Mouse (Mus musculus): Measurements from ENCODE around the gene Slc7a8. TPM values are rescaled to one million over a fixed set of nuclear protein-coding genes. Genes with fewer than 3 reads are reported as not detected.
A peak's percentile ranks its signal among the peaks of the same experiment; 100 is the strongest.
"Not testable (repeated sequence)": the region's sequence is repeated elsewhere in the genome, so short reads cannot be mapped to it uniquely, and the experiment has no call there.

The Slc7a8 gene
- polyA plus RNA-seq, 1 experiment from 2014 or later = 12.1 TPM

DNA sequence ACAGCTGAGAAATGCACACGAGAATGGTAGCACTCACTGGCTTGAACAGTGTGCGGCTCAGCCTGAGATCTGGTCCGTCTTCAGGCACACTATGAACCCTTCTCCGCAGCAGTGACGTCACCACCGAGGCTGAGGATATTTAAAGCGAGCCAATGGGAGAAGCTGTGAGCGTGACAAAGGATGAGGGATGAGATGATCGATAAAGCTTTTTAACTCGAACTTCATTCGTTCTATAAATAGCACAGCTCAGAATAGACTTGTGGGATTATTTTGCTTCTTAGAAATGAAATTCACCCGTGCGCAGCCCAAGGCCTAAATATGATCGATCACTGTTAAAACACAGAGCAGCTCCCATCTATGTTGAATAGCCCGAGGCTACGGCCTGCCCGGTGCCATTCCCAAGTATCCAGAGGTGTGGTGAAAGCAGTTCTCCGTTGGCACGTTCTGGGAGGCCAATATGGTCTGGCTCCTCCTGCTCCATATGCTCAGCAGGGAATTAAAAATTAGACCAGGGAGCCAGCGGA lies 9.4 kb downstream of the Slc7a8 start:
- Histone ChIP-seq H3K4me3 (ENCODE audit: low read length) (no peak overlapping the region), H3K9me3 (ENCODE audit: control insufficient read depth, low read length) (no peaks in the 10 kb centered on the region), H3K4me1 (ENCODE audit: control insufficient read depth, insufficient read depth, low read length) (no peaks in the 10 kb centered on the region), H3K27me3 (ENCODE audit: control insufficient read depth, insufficient read depth, low read length) (no peaks in the 10 kb centered on the region), H3K4me2 (replicated peaks; ENCODE audit: low read depth, low read length) (no peak overlapping the region), H3K36me3 (ENCODE audit: control insufficient read depth, insufficient read depth, low read length) (no peaks in the 10 kb centered on the region), H3K9ac (ENCODE audit: low read depth, low read length) (no peak overlapping the region), H3K27ac (ENCODE audit: low read depth, low read length) (no peak overlapping the region)
- ATAC-seq (ENCODE audit: low FRiP score, low TSS enrichment) = no peak
- 76% methylated on average over 20 of the region's 20 CpGs for WGBS

DNA sequence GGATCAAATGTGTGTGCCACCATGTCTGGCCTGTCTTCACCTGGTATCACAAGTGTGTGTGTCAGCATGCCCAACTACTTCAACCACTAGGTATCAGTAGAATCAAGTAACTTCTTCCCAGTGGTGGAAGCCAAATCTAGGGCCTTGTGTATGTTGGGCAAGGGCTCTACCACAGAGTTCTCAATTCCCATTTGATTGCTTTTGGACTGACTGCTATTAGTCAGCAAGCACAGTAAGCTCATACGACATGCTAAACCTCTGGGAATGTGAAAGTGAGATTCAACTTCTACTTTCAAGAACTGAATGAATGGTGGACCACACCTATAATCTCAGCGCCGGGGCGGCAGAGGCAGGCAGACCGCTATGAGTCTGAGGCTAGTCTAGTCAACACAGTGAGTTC lies 11.4 kb downstream of the Slc7a8 start:
- H3K4me2 ChIP-seq (replicated peaks; ENCODE audit: low read depth, low read length) = no peak overlapping the region
- no peaks in the 10 kb centered on the region for H3K27me3 ChIP-seq (ENCODE audit: control insufficient read depth, insufficient read depth, low read length)
- no peak overlapping the region for H3K4me3 ChIP-seq (ENCODE audit: low read length)
- H3K27ac ChIP-seq (ENCODE audit: low read depth, low read length) = no peak overlapping the region
- H3K36me3 ChIP-seq (ENCODE audit: control insufficient read depth, insufficient read depth, low read length) = no peaks in the 10 kb centered on the region
- H3K9ac ChIP-seq (ENCODE audit: low read depth, low read length) = no peak overlapping the region
- H3K9me3 ChIP-seq (ENCODE audit: control insufficient read depth, low read length) = no peaks in the 10 kb centered on the region
- ATAC-seq (ENCODE audit: low FRiP score, low TSS enrichment) = no peak
- H3K4me1 ChIP-seq (ENCODE audit: control insufficient read depth, insufficient read depth, low read length) = no peaks in the 10 kb centered on the region
- 94% methylated on average over 5 of the region's 5 CpGs for WGBS

DNA sequence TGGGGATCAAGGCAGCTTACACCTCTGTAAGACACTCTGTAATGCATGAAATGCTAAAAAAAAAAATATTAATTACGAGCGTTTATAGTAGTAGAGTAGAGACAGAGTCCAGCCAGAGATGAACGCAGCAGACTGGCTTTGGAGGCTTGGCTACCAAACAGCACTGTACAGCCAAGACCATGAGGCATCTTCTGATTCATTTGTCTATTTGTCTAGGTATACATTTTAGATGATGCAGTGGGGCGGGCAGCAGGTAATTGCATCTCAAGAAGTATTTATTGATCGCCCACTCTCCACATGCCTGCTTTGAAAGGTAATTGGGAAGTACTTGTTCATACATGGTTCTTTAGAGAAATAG lies 12.7 kb downstream of the Slc7a8 start:
- H3K36me3 ChIP-seq (ENCODE audit: control insufficient read depth, insufficient read depth, low read length) = no peaks in the 10 kb centered on the region
- no peaks in the 10 kb centered on the region for H3K9me3 ChIP-seq (ENCODE audit: control insufficient read depth, low read length)
- H3K4me2 ChIP-seq (replicated peaks; ENCODE audit: low read depth, low read length) = no peak overlapping the region
- H3K4me3 ChIP-seq (ENCODE audit: low read length) = no peak overlapping the region
- H3K27ac ChIP-seq (ENCODE audit: low read depth, low read length) = no peak overlapping the region
- no peaks in the 10 kb centered on the region for H3K4me1 ChIP-seq (ENCODE audit: control insufficient read depth, insufficient read depth, low read length)
- no peak for ATAC-seq (ENCODE audit: low FRiP score, low TSS enrichment)
- no peak overlapping the region for H3K9ac ChIP-seq (ENCODE audit: low read depth, low read length)
- no peaks in the 10 kb centered on the region for H3K27me3 ChIP-seq (ENCODE audit: control insufficient read depth, insufficient read depth, low read length)
- 95% methylated on average over 5 of the region's 5 CpGs for WGBS

DNA sequence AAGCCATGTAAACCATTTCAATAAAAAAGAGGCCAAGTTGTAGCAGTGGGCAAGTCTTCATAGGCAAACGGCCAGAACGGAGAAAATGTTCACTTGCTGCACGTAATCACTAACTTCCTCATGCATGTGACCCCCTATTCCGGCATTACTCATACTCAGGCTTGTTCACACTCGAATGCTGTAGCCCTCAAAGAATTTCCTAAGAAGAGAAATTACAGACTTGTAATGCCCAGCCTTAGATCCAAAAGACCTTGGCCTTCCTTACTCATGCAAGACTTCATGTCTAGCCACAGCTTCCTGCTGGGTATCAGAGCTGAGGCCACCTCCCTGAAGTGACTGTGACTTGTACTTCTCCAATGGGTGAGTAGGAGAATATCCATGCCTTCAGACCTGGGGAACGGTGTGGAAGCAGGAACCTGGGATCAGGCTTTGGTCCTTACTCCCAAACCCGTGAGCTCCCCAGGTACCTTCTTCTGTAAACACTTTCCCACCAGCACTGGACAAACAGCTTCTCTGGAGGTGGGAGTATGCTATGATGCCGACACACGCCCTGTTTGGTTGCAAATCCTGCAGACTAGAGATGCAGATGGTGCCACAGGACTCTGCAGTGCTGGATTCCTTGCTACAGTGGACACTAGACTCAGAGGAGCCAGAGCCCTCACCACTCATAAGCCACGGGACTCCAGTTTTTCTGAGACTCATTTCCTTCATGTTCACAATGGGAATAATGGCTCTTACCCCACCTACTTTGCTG lies 13.3 kb downstream of the Slc7a8 start:
- Histone ChIP-seq H3K9ac (ENCODE audit: low read depth, low read length) (no peak overlapping the region), H3K9me3 (ENCODE audit: control insufficient read depth, low read length) (no peaks in the 10 kb centered on the region), H3K4me2 (replicated peaks; ENCODE audit: low read depth, low read length) (no peak overlapping the region), H3K36me3 (ENCODE audit: control insufficient read depth, insufficient read depth, low read length) (no peaks in the 10 kb centered on the region), H3K4me1 (ENCODE audit: control insufficient read depth, insufficient read depth, low read length) (no peaks in the 10 kb centered on the region), H3K4me3 (ENCODE audit: low read length) (no peak overlapping the region), H3K27ac (ENCODE audit: low read depth, low read length) (no peak overlapping the region), H3K27me3 (ENCODE audit: control insufficient read depth, insufficient read depth, low read length) (no peaks in the 10 kb centered on the region)
- 80% methylated on average over 10 of the region's 10 CpGs for WGBS
- ATAC-seq (ENCODE audit: low FRiP score, low TSS enrichment) = no peak

DNA sequence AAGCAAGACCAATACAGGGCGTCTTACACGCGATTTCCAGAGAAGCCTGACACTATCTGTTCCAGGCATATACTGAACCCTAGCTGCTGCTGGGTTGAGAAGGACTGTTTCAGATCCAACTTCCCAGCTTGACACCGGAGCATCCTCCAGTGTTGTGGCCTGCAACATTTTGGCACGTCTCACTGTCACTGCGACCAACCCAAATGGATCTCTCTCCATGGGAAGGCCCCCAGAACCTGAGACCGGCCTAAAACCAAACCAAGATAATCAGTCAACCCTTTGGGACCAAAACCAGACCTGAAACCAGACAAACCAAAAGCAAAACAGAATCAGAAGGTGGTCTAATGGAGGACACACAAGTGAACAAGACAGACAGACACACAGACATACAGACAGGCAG lies 14.8 kb downstream of the Slc7a8 start:
- H3K9ac ChIP-seq (ENCODE audit: low read depth, low read length); H3K4me3 ChIP-seq (ENCODE audit: low read length); H3K4me2 ChIP-seq (replicated peaks; ENCODE audit: low read depth, low read length); H3K9me3 ChIP-seq (ENCODE audit: control insufficient read depth, low read length); H3K4me1 ChIP-seq (ENCODE audit: control insufficient read depth, insufficient read depth, low read length); H3K27me3 ChIP-seq (ENCODE audit: control insufficient read depth, insufficient read depth, low read length); ATAC-seq (ENCODE audit: low FRiP score, low TSS enrichment); H3K27ac ChIP-seq (ENCODE audit: low read depth, low read length); H3K36me3 ChIP-seq (ENCODE audit: control insufficient read depth, insufficient read depth, low read length): not testable (repeated sequence)
- WGBS = 98% methylated on average over 4 of the region's 7 CpGs

DNA sequence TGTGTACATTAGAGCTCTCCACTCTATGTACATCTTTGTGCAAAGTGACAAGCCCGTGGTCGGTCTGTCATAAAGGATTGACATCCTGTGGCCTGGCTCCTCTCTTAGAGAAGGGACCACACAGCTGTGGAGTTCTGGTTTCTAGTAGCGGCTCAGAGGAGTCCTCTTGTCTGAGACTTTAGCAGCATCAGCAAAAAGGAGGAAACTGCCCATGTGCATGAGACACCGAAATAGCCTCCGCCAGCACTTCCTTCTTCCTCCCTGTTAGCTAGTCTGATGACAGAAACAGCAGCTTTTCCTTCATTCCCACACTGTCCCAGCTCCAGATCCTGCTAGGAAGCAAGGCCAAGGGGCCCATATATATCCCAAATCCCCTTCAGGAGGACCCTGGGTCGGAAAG lies 25.4 kb downstream of the Slc7a8 start:
- H3K4me3 ChIP-seq (ENCODE audit: low read length) = no peak overlapping the region
- H3K36me3 ChIP-seq (ENCODE audit: control insufficient read depth, insufficient read depth, low read length) = no peaks in the 10 kb centered on the region
- 0 out of 2 replicates have a peak, but pooled peaks cover 10% of the 10 kb centered on the region for H3K4me1 ChIP-seq (ENCODE audit: control insufficient read depth, insufficient read depth, low read length)
- WGBS = 63% methylated on average over 6 of the region's 6 CpGs
- no peak overlapping the region for H3K4me2 ChIP-seq (replicated peaks; ENCODE audit: low read depth, low read length)
- H3K9me3 ChIP-seq (ENCODE audit: control insufficient read depth, low read length) = no peaks in the 10 kb centered on the region
- no peak overlapping the region for H3K9ac ChIP-seq (ENCODE audit: low read depth, low read length)
- ATAC-seq (ENCODE audit: low FRiP score, low TSS enrichment) = no peak
- H3K27ac ChIP-seq (ENCODE audit: low read depth, low read length) = no peak overlapping the region
- no peaks in the 10 kb centered on the region for H3K27me3 ChIP-seq (ENCODE audit: control insufficient read depth, insufficient read depth, low read length)

DNA sequence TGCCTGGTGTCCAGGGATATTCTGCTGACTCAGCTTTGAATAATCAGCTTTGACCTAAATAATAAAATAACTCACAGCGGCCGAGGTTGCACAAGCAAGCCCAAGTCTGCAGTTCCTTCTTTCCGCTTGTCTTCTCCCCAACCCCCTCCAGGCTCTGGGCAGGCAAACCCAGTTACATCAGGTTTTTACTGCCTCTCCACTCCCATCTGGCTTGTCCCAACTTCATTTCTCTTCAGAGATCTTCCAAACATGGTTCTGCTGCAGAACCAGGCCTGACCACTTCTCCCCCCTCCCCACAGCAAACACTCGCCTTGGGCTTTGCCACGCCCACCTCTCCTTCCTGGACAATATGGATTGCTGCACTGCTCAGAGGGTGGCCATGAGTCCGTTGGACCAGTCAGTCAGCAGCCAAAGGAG lies 27.1 kb downstream of the Slc7a8 start:
- Histone ChIP-seq H3K4me3 (ENCODE audit: low read length) (no peak overlapping the region), H3K27ac (ENCODE audit: low read depth, low read length) (peak overlapping the region; percentile 24; the same call in 1 of the 2 replicates), H3K27me3 (ENCODE audit: control insufficient read depth, insufficient read depth, low read length) (no peaks in the 10 kb centered on the region), H3K4me2 (replicated peaks; ENCODE audit: low read depth, low read length) (no peak overlapping the region), H3K9ac (ENCODE audit: low read depth, low read length) (no peak overlapping the region), H3K36me3 (ENCODE audit: control insufficient read depth, insufficient read depth, low read length) (no peaks in the 10 kb centered on the region), H3K4me1 (ENCODE audit: control insufficient read depth, insufficient read depth, low read length) (0 out of 2 replicates have a peak, but pooled peaks cover 5% of the 10 kb centered on the region), H3K9me3 (ENCODE audit: control insufficient read depth, low read length) (no peaks in the 10 kb centered on the region)
- WGBS = 19% methylated on average over 6 of the region's 6 CpGs
- peak; percentile 88 for ATAC-seq (ENCODE audit: low FRiP score, low TSS enrichment)

DNA sequence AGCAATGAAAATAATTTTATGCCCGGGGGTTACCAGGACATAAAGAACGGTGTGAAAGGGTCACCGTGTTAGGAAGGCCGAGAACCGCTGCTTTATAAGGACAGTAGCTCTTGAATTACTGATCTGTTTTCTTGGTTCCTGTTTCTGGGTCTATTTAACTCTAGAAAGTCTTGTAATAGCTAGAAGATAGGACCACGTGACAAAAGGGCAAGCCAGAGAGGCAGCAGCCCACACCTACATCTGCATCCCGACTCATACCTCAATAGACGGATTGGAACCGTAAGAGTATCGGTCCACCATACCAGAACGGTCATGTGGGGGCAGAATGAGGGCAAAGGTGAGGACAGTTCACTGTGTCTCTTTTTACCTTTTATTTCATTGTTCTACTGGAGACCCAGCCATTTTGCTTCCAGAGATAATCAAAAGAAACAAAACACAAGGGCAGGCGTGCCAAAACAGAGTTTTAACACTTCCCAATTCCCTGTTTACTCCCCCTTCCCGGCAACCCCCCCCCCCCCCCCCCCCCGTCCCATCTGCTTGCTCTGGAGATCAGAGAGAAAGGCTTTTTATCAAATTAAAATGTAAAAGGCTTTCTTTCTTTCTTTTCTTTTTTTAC lies 27.7 kb downstream of the Slc7a8 start:
- ATAC-seq (ENCODE audit: low FRiP score, low TSS enrichment) = no peak
- H3K9ac ChIP-seq (ENCODE audit: low read depth, low read length) = no peak overlapping the region
- no peaks in the 10 kb centered on the region for H3K36me3 ChIP-seq (ENCODE audit: control insufficient read depth, insufficient read depth, low read length)
- peak overlapping the region; percentile 31; the same call in 1 of the 2 replicates for H3K27ac ChIP-seq (ENCODE audit: low read depth, low read length)
- no peak overlapping the region for H3K4me3 ChIP-seq (ENCODE audit: low read length)
- H3K9me3 ChIP-seq (ENCODE audit: control insufficient read depth, low read length) = no peaks in the 10 kb centered on the region
- no peaks in the 10 kb centered on the region for H3K27me3 ChIP-seq (ENCODE audit: control insufficient read depth, insufficient read depth, low read length)
- WGBS = 52% methylated on average over 14 of the region's 14 CpGs
- H3K4me2 ChIP-seq (replicated peaks; ENCODE audit: low read depth, low read length) = no peak overlapping the region
- 0 out of 2 replicates have a peak, but pooled peaks cover 5% of the 10 kb centered on the region for H3K4me1 ChIP-seq (ENCODE audit: control insufficient read depth, insufficient read depth, low read length)

DNA sequence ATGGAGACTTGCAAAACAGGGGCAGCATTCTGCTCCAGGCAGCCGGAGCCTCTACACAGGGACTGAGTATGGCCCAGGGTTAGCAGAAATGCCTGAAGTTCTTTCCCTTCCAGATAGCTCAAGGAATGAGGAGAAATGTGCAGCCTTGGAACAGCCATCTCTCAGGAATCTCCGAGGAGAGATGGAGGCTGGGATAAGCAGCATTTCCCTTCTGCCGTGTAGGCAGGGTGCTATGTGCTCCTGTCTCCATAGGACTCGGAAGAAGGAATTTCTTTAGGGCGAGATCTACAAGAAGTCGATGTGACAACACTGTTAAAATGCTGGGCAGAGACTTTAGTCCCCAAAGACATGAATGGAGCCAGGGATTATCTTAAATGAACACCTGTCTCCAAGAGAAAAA lies 28.8 kb downstream of the Slc7a8 start:
- whole genome bisulfite sequencing = 88% methylated on average over 6 of the region's 6 CpGs
- H3K27me3 ChIP-seq (ENCODE audit: control insufficient read depth, insufficient read depth, low read length) = no peaks in the 10 kb centered on the region
- no peak for ATAC-seq (ENCODE audit: low FRiP score, low TSS enrichment)
- no peaks in the 10 kb centered on the region for H3K36me3 ChIP-seq (ENCODE audit: control insufficient read depth, insufficient read depth, low read length)
- no peak overlapping the region for H3K4me2 ChIP-seq (replicated peaks; ENCODE audit: low read depth, low read length)
- H3K4me1 ChIP-seq (ENCODE audit: control insufficient read depth, insufficient read depth, low read length) = 0 out of 2 replicates have a peak, but pooled peaks cover 5% of the 10 kb centered on the region
- no peak overlapping the region for H3K9ac ChIP-seq (ENCODE audit: low read depth, low read length)
- H3K9me3 ChIP-seq (ENCODE audit: control insufficient read depth, low read length) = no peaks in the 10 kb centered on the region
- no peak overlapping the region for H3K27ac ChIP-seq (ENCODE audit: low read depth, low read length)
- H3K4me3 ChIP-seq (ENCODE audit: low read length) = no peak overlapping the region

All from kidney, embryonic 14.5 days (tissue).